Mouse (Mus musculus): Measurements from ENCODE around the gene Riox1. TPM values are rescaled to one million over a fixed set of nuclear protein-coding genes. Genes with fewer than 3 reads are reported as not detected.

The Riox1 gene
- 11.5 and 11.8 TPM in 2 replicates for polyA plus RNA-seq (2012; rRNA removed)

DNA sequence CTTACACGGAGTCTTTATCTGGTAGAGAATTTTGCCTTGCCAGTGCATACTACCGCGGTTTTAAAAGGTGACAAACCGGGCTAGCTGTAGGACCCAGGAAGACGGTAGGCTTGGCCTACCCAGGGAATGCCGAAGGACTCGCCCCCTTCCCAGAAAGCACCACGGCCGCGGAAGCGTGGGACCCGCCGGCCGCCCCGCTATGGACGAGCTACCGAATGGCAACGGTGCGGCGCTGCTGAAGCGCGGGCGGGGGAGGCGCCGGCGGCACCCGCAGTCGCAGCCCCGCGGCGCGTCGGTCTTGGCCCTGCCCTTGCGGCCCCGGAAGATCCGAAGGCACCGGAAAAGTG, at the start of gene Riox1:
Gene Riox1, plus strand, starts transcription at position 116 of the 347 bp plus-strand sequence.
- Histone ChIP-seq H3K27ac (ENCODE audit: insufficient read depth, low read length) (peak within 1 kb of the TSS; percentile 79), H3K4me3 (ENCODE audit: insufficient read depth, low read length) (peak within 1 kb of the TSS; percentile 52), H3K4me1 (ENCODE audit: control insufficient read depth, insufficient read depth, low read length) (peaks cover 5% of the 10 kb centered on the region; the same call in 1 of the 2 replicates)
- TF ChIP-seq CTCF (IDR thresholded peaks at IDR 0.05; ENCODE audit: extremely low read depth, insufficient read depth, low read length) (no peak), POLR2A (IDR thresholded peaks at IDR 0.05; ENCODE audit: extremely low read depth, insufficient read depth, low read length) (peak; percentile 62; the same call in 1 of the 2 replicates)

DNA sequence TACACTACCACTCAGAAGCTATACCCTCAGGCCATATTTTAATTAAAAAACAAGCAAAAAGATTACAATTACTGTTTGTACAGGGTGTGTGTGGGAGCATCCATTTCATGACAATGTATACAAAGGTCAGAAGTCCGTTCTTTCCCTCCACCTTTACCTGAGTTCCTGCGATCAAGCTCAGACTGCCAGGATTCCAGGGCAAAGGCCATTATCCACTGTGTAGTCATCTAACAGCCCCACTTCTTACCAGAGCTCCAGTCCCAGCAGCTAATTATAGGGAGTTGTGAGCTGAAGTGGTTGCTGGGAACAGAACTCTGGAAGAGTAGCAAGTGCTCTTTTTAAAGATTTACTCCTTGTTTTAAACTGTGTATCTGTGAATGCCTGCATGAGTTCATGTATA, 40.0 kb upstream of the Riox1 start:
- H3K4me1 ChIP-seq (ENCODE audit: control insufficient read depth, insufficient read depth, low read length): 0 out of 2 replicates have a peak, but pooled peaks cover 2% of the 10 kb centered on the region
- TF ChIP-seq POLR2A (IDR thresholded peaks at IDR 0.05; ENCODE audit: extremely low read depth, insufficient read depth, low read length): no peak
- H3K27ac ChIP-seq (ENCODE audit: insufficient read depth, low read length): no peak overlapping the region
- no peak overlapping the region for H3K4me3 ChIP-seq (ENCODE audit: insufficient read depth, low read length)

DNA sequence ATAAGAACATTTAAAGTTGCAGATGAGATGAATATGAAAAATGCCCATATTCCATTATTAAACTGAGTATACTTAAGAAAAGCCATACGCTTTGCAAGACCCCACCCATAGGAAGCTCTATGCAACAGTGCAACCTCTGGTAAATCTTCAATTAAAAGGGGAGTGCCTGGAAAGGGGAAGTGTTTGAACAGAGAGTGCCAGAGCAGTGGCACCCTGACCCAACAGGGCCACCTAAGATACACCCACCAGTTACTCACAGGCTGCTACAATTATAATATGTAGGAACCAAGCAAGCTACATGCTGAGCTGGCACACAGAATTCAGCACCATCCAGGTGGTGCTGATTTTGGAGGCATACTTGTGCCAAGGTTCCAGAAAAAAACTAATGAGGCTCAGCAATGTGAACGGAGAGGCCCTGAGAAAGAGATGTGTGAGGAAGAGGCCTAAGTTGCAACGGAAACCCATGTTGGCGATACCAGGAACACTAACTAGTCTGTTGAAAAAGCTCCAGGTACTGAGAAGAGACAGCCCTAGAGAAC, 36.1 kb upstream of the Riox1 start:
- Histone ChIP-seq H3K27ac (ENCODE audit: insufficient read depth, low read length) (no peak overlapping the region), H3K4me1 (ENCODE audit: control insufficient read depth, insufficient read depth, low read length) (peaks cover 4% of the 10 kb centered on the region; the same call in 1 of the 2 replicates), H3K4me3 (ENCODE audit: insufficient read depth, low read length) (no peak overlapping the region)
- TF ChIP-seq POLR2A (IDR thresholded peaks at IDR 0.05; ENCODE audit: extremely low read depth, insufficient read depth, low read length) (no peak), CTCF (IDR thresholded peaks at IDR 0.05; ENCODE audit: extremely low read depth, insufficient read depth, low read length) (no peak)

DNA sequence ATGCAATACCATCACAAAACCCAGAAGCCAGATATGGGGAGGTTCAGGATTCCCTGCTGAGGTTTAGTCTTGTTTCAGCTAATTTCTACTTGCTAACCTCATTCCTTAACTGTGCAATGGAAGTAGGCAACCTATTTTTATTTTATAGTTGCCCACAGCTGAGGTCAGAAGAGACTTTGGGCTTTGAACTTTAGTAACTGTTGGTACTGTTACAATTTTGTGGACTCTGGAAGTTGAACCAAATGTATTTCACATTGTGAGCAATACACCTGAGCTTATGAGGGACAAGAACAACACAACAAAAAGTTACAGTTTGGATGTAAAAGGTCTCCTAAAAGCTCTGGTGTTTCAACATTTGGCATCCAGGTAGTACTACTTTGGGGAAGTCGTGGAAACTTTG, 35.6 kb upstream of the Riox1 start:
- Histone ChIP-seq H3K4me1 (ENCODE audit: control insufficient read depth, insufficient read depth, low read length) (peaks cover 4% of the 10 kb centered on the region; the same call in 1 of the 2 replicates), H3K27ac (ENCODE audit: insufficient read depth, low read length) (no peak overlapping the region), H3K4me3 (ENCODE audit: insufficient read depth, low read length) (no peak overlapping the region)
- no peak for TF ChIP-seq POLR2A (IDR thresholded peaks at IDR 0.05; ENCODE audit: extremely low read depth, insufficient read depth, low read length)
- no peak for TF ChIP-seq CTCF (IDR thresholded peaks at IDR 0.05; ENCODE audit: extremely low read depth, insufficient read depth, low read length)

DNA sequence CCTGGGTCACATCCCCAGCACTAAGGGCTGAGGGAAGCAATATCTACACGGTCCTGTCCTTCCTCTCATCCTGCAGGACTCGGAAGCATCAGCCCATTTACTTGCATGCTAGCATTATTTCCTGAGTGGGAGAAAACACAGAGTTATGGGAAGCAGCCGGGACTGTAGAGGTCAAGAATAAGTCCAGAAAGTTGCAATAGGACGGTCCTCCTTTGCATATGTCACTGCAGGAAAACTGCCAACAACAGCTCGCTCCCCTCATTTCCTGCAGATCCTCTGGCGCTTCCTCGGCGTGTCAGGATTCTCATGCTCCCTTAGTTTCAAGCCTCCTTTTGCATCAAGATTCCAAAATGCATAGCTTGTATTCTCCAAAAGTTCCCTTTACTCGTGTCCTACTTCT, 33.5 kb upstream of the Riox1 start:
- H3K27ac ChIP-seq (ENCODE audit: insufficient read depth, low read length): no peak overlapping the region
- peaks cover 4% of the 10 kb centered on the region; the same call in 1 of the 2 replicates for H3K4me1 ChIP-seq (ENCODE audit: control insufficient read depth, insufficient read depth, low read length)

DNA sequence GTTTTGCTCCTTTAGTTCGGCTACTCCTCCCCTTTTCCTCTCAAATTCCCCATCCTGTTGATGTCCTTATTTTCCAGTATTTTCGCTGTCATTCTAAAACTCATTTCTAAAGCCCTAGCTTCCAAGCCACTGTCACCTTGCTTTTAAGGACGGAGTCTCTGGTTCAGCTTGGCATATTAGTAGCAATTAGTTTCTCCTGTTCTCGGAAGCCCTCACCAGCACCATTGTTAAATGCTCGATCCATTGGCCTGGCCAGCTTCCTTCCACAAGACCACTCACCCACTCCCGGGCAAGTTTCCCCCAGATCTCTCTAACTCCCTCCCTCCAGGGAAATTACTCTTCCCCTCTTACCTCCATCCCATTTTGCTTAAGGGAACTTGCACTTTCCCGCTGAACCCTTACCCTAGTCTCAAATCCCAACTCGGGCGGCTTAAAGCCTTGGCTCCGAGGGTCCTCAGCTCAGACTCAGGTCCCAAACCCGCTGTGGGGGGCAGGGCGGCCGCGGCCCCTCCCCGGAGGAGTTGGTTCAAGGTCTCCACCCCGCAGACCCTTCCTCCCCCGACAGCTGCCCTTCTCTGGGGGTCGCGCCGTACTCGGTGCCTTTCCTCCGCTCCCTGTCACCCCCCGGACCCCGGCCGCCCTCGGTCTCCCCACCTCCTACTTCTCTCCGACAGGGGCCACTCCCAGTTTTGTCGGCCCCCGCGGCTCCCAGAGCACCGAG, 29.5 kb upstream of the Riox1 start:
- Histone ChIP-seq H3K4me1 (ENCODE audit: control insufficient read depth, insufficient read depth, low read length) (peaks cover 5% of the 10 kb centered on the region; the same call in 1 of the 2 replicates), H3K27ac (ENCODE audit: insufficient read depth, low read length) (peak overlapping the region; percentile 28; the same call in 1 of the 2 replicates)
- TF ChIP-seq CTCF (IDR thresholded peaks at IDR 0.05; ENCODE audit: extremely low read depth, insufficient read depth, low read length): no peak

More for the DNA sequence above, 33.5 kb upstream of the Riox1 start:
- no peak for TF ChIP-seq POLR2A (IDR thresholded peaks at IDR 0.05; ENCODE audit: extremely low read depth, insufficient read depth, low read length)
- TF ChIP-seq CTCF (IDR thresholded peaks at IDR 0.05; ENCODE audit: extremely low read depth, insufficient read depth, low read length): no peak
- no peak overlapping the region for H3K4me3 ChIP-seq (ENCODE audit: insufficient read depth, low read length)

DNA sequence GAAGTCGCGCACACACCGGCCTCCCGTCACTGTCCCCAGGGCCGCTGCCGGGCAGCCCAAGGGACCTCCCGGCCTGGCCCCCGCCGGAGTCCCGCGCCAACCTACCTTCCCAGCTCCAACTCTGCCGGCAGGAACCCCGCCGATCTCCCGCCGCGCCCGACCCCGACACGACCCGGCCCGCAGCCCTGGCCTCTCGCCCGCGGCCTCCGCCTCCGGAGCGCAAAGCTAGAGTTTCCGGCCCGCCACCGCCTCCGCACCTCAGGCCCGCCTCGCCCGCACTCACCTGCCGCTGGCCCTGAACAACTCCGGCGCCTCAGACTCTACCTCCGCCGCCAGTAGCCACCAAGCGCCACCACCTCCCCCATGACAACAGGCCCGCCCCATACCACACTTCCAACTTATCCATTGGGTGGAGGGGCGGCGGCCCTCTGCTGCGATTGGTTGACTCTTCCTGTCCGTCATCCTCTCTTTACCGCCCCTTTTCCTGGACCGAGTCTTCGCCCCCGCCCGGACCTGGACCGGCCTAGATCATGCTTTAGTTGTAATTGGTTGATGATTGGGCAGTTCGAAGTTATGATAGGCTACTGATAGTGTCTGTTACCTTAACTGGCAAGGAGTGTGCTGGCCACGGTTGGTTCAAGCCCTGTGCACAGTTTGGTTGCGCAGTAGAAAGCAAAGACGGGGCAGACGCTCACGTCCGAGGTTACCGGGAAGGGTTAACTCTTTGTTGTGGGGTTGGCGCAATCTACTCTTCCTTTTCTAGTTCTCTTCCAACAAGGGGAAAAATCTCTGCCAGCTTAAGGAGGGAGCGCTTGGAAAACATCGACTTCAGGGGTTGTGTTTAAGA, 28.6 kb upstream of the Riox1 start, which contains the start of gene Numb:
Gene Numb, minus strand, starts transcription at position 400 of the 847 bp plus-strand sequence.
- H3K4me3 ChIP-seq (ENCODE audit: insufficient read depth, low read length): peak within 1 kb of the TSS; percentile 22
- H3K4me1 ChIP-seq (ENCODE audit: control insufficient read depth, insufficient read depth, low read length): peaks cover 4% of the 10 kb centered on the region; the same call in 1 of the 2 replicates
- no peak for TF ChIP-seq CTCF (IDR thresholded peaks at IDR 0.05; ENCODE audit: extremely low read depth, insufficient read depth, low read length)
- TF ChIP-seq POLR2A (IDR thresholded peaks at IDR 0.05; ENCODE audit: extremely low read depth, insufficient read depth, low read length): peak; percentile 96
- peak within 1 kb of the TSS; percentile 79 for H3K27ac ChIP-seq (ENCODE audit: insufficient read depth, low read length)

More for the DNA sequence above, 29.5 kb upstream of the Riox1 start:
- H3K4me3 ChIP-seq (ENCODE audit: insufficient read depth, low read length): peak overlapping the region; percentile 22

DNA sequence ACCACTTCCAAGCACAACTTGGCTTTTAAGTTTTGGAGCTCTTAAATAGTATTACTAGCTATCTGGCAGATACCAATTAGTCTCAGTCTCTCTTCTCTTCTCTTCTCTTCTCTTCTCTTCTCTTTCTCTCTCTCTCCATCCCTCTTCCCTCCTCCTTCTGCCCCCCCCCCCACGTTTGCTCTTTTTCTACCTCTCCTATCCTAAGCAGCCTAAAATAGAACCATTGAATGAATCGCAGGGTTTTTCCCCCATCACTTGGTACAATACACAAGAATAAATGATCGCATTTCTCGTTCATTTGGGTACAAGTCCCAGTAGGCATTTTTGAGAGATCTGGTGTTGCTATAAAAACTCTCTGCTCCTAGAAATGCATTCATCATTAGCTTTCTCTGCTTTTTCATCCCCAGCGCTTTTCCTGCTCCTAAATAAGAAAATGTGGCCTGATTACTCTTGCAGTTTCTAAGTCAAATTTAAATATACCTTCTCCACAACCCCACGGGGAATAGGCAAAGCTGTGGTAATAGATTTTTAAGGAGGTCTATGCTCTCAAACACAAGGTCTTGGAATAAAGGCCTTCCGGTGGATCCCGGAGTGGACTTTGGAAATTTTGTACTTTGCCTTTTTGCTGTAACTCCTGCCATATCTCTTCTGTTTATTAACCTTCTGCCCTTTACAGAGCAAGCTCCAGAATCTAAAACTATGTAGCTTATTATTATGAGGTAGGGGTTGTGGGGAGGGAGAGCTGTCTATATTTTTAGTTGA, 27.5 kb upstream of the Riox1 start:
- Histone ChIP-seq H3K27ac (ENCODE audit: insufficient read depth, low read length) (peak overlapping the region; percentile 79), H3K4me1 (ENCODE audit: control insufficient read depth, insufficient read depth, low read length) (peaks cover 3% of the 10 kb centered on the region; the same call in 1 of the 2 replicates), H3K4me3 (ENCODE audit: insufficient read depth, low read length) (peak overlapping the region; percentile 22; the same call in 1 of the 2 replicates)
- TF ChIP-seq POLR2A (IDR thresholded peaks at IDR 0.05; ENCODE audit: extremely low read depth, insufficient read depth, low read length) (no peak), CTCF (IDR thresholded peaks at IDR 0.05; ENCODE audit: extremely low read depth, insufficient read depth, low read length) (no peak)

DNA sequence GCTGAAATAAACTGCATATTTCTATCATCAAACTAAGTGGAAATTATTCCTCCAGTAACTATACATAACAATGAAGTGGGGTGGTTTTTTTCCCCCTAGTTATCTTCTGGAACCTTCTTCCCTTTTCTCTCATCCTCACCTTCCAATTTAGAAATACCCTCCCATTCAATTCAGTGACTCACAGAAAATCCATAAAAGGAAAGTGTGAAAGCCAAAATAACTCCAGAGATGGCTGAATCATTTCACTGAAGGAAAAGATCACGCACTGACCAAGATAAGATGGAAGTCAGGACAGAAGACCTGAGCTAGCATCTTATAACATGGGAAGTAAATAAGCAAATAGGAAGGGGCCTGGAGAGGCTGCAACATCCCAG, 26.9 kb upstream of the Riox1 start:
- Histone ChIP-seq H3K27ac (ENCODE audit: insufficient read depth, low read length) (peak overlapping the region; percentile 70), H3K4me3 (ENCODE audit: insufficient read depth, low read length) (no peak overlapping the region), H3K4me1 (ENCODE audit: control insufficient read depth, insufficient read depth, low read length) (peaks cover 3% of the 10 kb centered on the region; the same call in 1 of the 2 replicates)
- TF ChIP-seq CTCF (IDR thresholded peaks at IDR 0.05; ENCODE audit: extremely low read depth, insufficient read depth, low read length): no peak
- TF ChIP-seq POLR2A (IDR thresholded peaks at IDR 0.05; ENCODE audit: extremely low read depth, insufficient read depth, low read length): no peak
